Mouse (Mus musculus) common myeloid progenitor, adult 5-6 weeks (primary cell): Measurements from ENCODE around the gene Klkb1. TPM values are rescaled to one million over a fixed set of nuclear protein-coding genes. Genes with fewer than 3 reads are reported as not detected.

Source experiments
- ATAC-seq: replicated peaks from 2 replicates; pipeline ENCODE4 v1.8.0; 2016; ENCODE audit warnings: low read depth, mild to moderate bottlenecking, moderate TSS enrichment, inconsistent platforms; ENCODE audit not compliant: poor library complexity, severe bottlenecking
- total RNA-seq: library from RNA; stranded (forward); fragments of 200-1000, 187-1606 nt; gene quantifications from 2 replicates; pipeline ENCODE4 v1.2.3, GENCODE M21; 2017

The Klkb1 gene
- total RNA-seq, 1 experiment from 2014 or later = not detected

DNA sequence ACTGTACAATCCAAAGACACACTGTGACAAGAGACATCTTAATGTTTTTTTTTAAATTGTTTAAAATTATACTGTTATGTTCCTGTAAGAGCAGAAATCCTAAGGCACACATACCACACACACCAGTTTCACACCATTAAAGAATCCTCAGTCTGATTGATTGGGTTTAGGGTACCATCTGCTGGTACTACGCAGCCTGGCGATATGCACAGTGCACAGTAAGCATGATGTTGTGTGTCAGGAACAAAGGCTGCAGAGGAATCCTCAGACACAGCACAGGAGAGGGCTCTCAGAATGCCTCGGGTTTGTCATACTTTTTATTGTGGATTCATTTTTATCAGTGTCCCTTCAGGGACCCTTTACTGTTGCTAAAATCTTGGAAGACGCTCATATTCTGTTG, 20.3 kb downstream of the Klkb1 start:
- no peak for ATAC-seq

DNA sequence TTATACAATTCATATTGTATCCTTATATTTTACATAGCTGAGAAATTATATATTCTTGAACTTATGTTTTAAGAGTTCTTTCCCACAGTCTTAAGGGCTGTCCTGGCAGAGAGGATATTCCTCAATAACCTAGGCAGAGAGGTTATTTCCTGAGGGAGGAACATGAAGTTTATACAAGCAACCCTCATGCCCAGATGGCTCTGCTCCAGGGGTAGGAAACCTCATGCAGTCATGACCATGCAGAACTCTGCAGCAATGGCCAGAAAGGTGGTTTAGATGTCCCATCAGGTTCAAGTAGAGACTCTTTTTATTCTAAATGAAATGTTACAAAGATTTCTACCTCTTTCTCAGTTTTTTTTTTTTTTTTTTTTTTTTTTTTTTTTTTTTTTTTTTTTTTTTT, 25.6 kb downstream of the Klkb1 start:
- no peak for ATAC-seq

DNA sequence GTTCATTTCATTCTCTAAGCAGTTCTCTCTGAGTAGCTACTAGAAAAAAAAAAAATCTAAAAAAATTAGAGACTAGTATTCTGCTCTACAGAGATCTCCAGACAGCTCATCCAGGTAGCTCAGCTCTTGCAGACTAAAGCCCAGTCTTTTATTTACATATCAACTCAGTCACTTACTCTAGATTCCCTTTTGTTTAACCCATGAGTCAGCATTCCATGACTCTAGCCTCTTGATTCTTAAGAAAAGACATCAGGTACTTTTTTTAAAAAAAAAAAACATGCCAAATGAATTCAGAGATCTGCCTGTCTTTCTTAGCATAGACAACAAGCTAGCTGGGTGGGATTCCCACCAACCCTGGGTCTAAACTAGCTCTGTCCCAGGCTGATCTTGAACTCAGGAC, 26.2 kb downstream of the Klkb1 start:
- ATAC-seq = no peak

DNA sequence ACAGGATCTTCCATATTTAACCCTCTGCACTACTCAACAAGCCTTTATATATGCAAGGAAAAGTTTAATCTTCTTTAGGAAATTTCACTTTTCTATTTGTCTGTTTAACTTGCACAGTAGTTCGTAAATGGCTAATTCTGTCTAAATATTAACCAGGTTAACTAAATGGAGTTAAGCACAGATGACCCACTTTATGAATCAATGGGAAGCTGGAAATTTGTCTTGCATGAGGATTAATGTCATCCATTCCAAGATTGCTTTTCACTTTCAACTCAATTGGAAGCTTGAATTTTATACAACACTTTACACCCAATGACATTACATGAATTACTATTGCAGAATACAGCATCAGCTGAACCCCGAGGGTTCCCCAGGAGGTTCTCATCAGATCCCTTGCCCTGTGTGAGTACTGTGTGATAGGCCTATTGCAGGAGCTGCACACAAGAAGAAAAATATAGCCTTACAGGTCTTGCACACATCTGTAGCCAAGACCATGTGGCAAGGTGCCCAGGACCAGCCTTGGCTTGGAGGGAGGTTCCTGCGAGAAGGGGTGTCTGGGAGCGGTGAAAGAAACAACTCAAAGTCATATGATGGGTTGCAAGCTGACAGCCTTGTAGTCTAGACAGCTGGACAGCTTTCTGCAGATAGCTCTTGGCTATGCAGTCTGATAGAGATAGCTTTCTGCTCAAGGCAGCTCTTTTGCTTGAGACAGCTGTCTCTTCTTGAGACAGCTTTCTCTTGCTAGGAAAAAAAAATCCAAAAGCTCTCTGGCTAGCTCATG, 26.9 kb downstream of the Klkb1 start:
- ATAC-seq = no peak

DNA sequence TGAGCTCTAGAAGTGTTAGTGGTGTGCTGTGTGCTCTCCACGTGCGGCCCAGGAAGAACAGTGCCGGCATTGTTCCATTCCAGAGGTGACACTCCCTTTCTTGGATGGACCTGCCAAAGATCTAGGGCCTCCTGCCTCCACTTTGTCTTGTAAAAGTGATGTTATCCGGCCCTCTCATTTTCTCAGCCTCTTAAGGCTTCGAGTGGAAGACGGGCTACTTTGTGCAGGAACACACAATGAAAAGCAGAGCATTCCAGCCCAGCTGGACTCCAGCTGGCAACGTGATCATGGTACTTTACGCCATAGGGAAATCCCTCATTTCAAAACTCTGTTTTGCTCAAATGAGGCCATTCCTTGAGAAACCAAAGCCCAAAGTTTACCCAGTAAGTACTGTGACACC, 27.7 kb downstream of the Klkb1 start:
- no peak for ATAC-seq

DNA sequence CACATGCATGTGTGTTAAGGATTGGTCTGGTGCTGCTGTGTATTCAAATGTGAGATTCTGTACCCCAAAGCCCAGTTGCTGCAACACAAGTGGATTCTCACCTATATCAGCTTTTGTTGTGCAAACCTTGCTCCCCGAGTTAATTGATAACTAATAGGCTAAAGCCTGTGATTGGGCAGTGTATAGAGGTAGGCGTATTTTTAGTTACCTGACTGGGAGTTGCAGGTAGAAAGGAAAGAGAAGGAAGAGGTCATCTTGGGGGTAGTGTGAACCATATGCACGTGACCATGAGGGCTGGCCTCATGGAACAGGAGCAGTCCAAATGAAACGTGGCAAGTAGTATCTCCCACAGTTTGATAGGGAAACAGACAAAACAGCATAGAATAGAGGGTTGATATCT, 29.7 kb downstream of the Klkb1 start:
- ATAC-seq = no peak

DNA sequence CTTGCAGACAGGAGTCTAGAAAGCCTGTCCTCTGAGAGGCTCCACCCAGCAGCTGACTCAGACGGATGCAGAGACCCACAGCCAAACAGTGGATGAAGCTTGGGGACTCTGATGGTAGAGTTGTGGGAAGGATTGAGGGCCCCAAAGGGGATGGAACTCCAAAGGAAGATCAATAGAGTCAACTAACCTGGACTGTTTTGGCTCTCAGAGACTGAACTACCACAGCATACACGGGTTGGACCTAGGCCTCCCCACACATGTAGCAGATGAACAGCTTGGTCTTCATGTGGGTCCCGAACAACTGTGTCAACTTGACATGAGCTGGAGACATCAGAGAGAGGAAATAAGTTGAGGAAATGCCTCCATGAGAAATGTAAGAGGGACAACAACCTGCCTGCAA, 31.8 kb downstream of the Klkb1 start:
- ATAC-seq = no peak

DNA sequence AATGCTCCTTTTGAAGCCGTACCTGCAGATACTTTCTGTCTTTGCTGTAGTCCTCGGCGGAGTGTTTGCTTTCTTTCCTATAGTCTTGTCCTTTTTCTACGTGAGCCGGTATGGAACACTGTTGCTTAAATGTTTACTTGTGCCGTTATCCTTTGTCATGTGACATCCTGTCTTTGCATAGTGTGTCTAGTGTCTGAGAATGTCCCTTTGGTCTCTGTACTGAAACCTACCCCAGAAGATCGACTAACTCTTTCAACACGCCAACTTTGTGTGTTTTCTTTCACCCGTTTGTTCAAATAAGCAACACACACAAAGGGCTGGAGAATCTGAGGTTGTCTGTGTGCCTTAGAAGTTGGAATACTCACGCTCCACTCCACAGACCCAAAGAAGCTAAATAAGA, 32.7 kb downstream of the Klkb1 start, which contains the start of gene F11:
Gene F11 (minus strand): TSS at position 112 of the 400 bp plus-strand sequence.
- no peak for ATAC-seq

DNA sequence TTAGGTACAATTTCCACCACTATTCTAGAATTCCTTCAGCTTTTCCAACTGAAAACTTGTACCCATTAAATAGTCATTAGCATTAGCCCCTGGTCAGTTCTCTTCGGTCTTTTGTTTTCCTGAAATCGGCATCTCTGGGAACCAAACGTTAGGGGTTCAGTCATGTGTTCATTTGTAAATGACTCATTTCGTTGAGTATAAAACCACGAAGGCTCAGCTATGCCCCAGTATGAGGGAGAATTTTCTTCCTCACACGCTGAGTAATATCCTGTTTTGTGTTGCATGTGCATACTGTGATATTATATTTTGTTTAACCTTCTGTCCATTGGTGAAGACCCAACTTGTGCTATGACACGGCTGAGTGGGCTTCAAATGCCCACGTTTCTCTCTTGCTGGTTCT, 36.2 kb downstream of the Klkb1 start:
- ATAC-seq = no peak

DNA sequence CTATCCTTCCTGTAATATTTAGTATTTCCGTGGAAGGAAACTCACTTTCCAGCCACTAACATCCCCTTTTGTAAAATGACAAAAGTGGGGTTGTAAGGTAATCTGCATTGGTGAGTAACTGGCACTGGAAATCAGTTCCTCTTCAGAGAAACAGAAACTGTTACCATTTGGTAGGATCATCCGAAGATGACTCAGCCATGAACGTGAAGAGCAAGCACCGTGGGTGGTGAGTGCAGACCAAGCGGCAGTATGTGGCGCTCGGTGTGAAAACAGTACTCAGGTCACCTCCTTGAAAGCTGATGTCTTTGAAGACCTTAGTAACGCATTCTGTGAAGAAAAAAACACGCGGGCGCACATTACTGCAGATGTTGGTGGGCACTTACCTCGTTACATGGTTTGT, 39.6 kb downstream of the Klkb1 start:
- ATAC-seq = no peak

DNA sequence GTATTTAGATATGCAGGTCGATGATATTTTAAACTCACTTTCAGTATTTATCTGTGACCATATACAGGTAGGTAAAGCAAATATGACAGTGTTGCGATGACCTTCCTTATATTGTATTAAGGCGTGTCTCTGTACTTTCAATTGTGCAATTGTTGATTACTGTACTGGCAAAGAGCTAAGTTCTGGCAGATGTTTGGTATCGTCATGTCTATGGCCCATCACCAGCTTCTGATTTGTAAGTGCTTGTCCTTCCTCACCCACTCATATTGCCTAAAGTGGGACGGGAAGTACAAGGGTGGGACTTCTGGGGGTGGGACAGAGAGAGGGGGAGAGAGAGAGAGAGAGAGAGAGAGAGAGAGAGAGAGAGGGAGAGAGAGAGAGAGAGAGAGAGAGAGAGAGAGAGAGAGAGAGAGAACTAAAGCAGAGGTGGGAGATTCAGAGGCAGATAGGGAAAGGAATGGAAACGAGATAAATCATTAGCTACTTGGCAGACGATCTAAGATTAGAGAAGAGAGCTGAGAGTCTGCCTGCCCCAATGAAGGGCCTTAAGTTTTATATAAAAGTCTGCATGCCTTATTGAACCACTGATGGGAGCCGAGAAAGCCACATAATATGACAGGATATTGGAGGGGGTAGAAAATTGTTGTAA, 40.3 kb downstream of the Klkb1 start:
- ATAC-seq = no peak

DNA sequence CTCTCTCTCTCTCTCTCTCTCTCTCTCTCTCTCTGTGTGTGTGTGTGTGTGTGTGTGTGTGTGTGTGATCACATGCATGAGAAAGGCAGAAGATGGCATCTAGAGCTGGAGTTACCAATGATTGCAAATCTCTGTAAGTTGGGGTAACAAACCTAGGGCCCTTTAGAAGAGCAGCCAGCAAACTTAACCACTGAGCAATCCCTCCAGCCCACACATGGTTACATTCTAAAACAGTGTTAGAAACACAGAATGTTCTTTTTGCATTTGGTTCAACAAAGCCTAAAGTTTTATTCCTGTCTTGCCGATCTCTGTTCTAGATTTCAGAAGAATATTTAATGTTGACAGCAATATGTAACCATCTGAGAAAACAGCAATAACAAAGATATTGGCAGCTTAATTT, 41.1 kb downstream of the Klkb1 start:
- ATAC-seq = no peak

DNA sequence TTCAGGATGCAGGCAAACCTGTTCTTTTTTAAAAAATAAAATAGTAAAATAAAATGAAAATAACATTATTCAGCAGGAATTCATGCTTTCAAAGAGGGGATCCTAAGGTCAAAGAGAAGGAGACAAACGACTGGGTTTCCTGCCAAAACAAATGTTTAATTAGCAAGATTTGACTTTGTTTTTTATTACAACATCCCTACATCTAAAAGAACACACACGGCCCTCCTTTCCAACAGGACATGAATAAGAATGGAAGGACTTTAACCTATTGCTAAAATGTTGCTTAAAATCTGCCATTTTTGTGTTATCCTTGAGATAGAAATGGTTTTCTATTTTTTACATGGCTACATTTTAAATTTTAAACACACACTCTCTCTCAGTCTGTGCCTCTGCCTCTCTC, 41.5 kb downstream of the Klkb1 start:
- ATAC-seq = no peak

DNA sequence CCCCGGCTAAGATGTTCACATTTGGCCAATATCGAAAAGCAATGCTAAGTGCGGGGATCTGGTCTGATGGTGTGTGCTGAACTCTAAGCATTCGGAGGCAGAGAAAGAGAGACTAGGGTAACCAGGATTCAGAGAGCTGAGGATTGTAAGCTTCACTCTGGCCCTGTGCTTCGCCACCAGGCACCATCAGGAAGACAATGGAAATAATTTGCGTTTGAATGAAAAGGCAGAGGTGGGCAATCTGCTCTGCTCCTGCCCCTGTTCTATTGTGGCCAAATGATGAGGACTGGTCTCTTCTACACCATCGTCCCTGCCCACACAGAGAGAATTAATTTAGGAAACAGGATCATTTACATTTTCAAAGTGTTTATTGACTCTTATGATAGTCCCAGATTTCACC, 48.4 kb downstream of the Klkb1 start:
- no peak for ATAC-seq

DNA sequence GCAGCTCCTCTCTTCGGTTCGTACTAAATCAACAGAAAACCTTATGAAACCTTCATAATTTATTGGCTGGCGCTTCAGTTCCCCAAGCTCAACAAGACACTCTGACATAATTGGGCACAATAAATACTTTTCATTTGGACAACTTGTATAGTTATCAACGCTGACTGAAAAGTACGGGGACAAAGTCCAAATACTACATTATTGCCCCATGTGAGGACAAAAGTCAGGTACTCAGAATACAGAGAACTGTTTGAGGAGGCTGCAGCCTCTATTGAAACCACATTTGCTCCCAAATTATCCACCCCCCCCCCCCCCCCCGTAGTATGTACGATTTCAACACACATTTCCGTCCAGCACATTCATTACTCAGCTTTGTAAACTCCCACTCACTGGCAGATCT, 55.3 kb downstream of the Klkb1 start:
- no peak for ATAC-seq

DNA sequence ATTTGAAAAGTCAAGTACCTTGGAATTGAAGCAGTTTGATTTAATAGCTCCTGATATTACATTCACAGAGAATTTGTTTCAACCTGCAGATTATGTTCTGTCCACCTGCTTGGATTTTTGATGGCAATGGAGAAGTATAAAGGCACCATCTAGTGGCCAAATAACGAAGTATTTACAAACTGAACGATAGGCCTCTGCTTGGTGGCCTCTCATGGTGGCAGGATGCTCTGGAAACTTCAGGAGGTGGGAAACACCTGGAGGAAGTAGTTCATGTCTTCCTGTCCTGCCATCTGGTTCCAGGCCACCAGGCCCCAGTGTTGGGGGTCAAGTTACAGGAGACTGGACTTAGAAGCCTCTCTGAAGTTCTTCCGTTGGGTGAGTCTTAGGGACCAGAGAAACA, 56.4 kb downstream of the Klkb1 start:
- ATAC-seq = peak; percentile 47; the same call in 1 of the 2 replicates

DNA sequence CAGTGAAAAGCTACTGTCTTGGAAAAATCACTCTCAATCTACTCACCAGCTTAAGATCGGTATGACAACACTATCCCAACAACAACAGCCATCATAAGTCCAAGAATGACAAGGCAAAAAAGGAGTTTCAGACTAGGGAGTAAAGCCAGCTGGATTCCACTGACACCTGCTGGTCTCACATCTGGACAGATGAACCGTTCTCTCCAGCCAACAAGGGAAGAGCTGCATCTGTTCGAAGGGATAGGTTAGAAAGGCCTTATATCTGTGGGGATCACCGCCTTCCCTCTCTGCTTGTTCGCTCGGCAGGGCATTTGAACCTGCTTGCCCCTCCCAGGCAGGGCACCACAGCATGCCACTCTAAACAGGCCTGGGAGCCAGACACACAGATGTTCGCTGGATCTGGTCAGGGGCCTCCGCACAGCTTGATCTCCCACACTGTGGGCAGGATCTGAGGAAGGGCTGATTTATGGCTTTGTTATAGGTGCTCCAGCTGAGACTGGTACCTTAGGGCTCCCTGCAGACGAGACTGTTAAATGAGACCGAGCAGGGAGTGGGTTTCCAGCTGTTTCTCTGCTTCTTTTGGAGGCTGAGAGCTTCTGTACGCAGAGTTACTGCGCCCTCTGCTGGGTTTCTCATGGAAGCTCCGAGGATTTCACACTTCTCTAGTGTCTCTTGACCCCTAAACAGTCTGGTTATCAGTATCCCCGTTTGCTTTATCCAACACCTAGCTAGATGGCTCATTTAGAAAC, 58.3 kb downstream of the Klkb1 start:
- peak; percentile 66 for ATAC-seq

DNA sequence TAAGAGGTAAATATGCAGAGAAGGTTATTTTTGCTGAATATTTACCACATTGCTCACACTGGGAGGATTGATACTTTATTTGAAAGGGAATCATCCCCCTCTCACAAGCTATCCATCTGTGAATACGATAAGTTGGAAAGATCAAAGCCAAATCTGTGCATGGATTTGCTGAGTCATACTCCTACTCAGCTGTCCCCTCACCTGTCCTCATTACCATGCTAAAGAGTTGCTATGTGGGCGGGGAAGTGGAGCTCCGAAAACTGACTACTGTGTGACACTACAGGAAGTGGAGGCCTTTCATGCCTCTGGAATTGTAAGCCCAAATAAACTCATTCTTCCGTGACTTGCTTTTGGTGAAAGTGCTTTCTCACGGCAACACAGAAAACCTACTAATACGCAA, 59.4 kb downstream of the Klkb1 start:
- ATAC-seq = no peak

DNA sequence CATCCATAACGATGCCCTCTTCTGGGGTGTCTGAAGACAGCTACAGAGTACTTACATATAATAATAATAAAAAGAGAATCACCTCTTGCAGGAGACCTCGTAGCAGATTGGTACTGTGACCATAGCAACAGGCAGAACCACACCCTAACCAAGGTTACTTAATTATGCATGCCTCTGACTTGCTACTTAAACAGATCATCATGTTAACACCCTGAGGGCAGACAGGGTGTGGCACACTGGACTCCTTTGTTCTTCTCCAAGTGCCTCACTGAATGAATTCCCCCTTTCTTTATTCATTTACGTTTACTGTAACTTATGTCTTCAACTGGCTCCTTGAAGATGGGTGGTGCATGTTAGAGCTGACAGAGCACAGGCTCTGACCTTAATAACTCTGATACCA, 61.4 kb downstream of the Klkb1 start:
- no peak for ATAC-seq
